Mouse (Mus musculus): Measurements from ENCODE around the gene Exoc4.

The Exoc4 gene

DNA sequence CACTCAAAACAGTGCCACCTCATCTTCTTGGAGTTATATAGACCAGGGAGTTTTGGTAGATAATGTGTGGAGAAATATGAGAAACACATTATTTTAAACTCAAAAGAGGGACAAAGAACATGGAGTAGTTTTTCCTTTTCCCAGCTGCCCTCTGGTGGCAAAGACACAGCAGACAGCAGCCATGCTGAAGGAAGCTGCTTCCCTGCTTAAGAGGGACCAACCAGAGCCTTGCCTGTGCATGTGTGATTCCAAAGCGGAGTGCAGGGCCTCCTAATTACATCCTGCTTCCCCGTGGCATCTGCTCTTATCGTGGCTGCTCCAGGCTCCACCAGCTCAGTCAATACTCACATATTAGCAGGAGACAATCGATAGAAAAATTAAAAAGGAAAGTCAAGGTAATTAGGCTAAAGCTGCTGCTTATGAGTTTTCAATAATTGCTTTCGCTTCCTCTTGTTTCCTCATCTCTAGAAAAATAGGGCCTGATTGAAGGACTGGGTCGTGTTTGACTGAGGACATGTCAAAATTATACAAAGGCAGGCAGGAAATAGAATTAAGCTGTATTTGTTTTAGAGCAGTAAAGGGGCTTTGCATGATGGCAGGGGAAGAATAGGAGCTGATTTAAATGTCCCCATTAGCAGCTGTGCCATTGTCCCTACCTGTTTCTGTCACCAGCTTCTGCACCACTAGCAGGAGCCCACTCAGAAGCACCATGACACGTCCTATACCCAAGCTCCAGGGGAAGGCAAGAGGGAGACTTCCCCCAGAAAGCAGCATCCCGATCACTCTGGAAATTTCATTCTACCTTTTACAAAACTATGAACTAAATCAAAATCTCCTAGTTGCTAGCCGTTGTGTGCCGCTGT, 433.1 kb downstream of the Exoc4 start:
- DNase-seq: peak; percentile 39

DNA sequence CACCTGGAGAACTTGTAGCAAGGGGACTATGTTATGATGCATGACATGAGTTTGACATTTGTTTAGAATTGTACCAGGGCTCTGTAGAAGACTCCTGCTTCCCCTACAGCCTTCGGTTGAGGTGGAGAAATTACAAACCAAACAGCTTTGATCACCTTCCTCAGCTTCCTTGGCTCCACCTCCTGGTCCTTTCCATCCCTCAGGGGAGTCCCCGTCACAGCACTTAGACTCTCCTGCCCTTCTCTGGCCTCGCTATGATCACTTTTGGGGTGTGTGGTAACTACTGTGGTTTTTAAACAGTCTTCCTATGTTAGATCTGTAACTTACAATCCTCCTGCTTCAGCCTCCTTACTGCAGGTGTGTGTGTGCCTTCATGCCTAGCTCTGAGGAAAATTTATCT, 434.6 kb downstream of the Exoc4 start:
- DNase-seq: no peak

DNA sequence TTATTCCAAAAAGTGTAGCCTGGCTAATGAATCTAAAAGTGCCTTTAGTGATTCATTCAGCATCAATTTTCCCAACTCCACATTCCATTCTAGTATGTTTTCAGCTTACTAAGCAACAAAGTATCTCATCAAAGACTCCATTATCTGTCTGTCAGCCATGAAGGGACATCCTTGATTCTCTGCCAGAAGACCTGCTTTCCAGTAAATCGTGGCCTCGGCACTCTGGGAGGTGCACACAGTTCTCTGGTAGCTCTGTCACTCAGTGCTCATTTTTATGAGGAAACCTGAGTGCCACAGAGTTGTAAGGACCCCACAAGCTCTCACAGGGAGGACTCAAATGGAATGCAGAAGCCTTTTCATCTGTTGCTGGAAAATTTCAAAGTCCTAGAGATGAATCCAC, 436.4 kb downstream of the Exoc4 start:
- DNase-seq: no peak

DNA sequence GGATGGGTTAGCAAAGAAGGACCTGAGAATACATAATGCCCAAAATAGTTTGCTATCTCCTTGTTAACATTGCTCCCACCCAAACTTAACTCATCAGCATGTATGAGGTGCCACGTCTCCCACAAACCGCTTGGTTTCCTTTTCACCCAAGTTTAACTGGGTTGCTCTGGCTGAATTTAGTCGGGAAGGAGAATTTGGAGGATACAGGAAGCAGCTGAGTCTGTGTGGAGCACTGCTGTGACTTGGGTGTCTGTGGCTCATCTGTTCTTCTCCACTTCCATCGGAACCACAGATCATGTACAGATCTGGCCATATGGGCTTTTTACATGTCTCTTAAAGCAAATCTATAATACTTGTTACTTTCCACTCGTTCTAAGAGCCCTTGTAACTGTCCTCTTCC, 441.7 kb downstream of the Exoc4 start:
- DNase-seq: peak; percentile 31

DNA sequence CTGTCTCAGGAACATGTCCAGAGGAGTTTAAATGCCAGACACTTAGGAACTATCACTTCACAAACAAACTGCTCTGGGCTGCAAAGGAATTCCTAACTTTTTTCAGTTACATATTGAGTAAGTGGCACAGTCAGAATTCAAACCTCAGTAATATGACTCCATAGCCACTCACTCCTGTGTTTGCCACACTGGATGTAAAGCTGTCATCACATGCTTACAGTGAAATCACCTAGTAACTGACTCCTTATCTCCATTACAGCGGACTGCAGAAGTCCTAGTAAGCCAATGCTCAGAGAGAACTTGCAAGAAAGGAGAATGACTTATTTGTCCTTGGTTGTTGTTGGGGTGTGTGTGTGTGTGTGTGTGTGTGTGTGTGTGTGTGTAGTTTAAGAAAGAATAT, 448.1 kb downstream of the Exoc4 start:
- no peak for DNase-seq

DNA sequence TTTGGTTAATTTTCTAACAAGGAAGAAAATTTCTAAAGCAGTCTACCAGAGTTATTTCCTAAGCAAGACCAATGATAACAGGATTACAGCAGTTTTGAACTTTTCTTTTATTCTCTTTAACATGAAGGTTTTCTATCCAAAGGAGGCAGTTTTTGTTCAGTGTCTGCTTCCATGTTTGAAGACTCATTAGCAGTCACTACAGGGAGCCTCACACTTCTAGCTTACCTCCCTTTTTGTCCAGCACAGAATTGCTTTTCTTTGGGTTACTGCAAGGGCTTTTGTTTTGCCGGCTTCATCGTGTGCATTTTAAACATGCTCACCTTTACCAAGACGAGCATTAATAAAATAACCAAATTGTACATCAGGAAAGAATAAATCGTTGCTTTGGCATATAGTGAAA, 460.0 kb downstream of the Exoc4 start:
- no peak for DNase-seq

DNA sequence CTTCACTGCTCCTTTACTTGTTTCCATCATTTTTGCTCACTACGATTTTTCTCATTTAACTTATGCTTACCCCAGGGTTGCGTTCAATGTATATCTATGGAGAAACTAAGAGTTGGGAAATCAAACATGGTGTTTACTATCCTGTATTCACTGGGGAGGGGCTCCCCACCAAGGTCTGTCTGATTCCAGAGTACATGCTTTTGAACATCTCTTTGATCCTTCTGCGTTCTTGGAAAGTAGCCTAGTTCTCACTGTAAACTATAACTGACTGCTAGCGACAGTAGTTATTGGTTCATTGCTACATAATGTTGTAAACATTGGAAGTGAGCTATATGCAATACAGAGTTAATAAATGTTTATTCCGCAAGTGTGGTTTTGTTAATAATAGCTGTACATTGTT, 460.5 kb downstream of the Exoc4 start:
- no peak for DNase-seq

DNA sequence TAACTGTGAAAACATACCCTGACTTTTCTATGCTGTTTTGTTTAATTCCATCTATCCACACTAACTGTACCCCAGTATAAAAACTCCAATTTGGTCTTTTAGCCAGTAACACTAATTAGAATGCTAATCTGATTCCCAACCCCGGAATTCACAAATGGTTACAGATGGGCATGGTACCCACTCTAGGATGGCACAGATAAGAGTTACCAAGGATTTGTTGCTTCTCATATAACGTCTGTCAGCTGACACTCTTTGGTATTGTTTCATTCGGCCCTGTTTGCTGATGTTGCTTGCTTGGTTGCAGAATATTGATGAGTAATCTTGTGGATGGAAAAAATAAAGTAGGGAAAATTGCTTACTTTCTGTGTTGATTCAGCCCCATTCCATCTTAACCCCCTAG, 462.9 kb downstream of the Exoc4 start:
- no peak for DNase-seq

DNA sequence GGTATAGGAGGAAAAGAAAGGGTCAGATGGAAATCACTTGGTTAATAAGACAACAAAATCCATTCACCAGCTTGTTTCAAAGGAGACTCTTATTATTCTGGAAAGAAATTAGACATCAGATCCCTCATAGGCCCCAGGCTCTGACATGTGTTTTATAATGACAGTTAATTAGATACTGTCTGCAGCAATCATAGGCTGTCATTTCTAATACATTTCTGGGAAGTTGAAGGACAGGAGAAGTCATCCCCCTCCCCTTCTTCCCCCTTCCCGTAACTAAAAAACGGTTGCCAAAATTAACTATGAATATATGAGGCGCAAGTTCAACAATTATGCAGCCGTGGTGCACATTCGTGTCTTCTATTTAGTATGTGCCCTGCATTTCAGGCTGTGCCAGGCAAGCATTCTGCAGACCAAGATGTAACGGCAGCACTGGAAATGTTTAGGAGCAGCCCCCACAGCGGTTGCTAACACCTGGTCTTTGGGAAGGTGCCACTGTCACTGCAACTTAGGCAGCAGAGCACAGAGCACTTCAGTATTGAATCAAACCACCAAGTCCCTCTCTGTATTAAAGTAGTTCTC, 463.7 kb downstream of the Exoc4 start:
- no peak for DNase-seq

DNA sequence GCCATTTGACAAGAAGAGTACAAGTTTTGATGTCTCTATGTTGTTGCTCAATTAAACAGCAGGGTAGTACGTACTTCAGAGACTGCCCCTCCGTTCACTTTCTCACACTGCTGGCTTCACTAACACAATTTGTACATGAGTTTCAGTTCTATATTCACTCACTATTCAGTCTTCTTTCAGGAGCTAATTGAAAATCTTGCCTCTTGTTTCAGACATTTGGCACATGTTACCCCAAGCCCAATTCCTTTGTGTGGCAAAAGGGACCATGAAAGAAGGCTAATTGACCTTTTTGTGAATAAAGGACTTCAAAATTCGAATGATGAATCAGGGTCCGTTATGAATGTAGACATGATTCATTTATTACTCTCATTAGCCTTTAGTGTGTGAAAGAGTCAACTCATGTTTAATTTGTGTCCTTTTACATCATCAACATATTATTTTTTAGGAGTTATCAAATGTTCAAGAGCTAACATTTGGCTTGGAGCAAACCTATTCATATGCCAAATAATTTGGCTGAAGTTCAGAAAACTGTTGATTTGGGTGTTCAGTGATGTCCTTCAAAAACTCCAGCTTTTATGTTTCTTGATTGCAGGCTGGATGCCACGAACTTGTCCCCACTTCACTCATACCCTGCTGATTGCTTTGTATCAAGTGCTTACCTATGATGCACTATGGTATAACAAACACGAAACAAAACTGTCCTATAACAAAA, 467.5 kb downstream of the Exoc4 start:
- DNase-seq: no peak

DNA sequence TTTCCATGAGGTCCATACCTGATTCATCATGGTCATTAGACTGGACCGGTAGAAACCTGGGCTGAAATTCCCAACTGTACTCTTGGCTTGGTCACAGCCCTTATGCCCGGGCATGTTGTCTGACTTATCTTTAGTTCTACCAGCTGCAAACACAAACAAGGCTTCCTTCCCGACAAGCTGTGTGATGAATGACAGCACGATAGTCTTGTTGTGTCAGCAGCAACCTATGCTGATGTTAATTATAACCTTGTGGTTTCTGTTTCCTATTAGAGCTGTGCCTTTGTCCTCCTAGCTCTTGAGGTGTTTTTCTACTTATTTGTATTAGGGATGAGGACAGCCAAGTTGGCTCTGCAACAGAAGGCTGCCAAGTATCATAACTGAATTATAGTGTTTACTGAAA, 472.3 kb downstream of the Exoc4 start:
- no peak for DNase-seq

DNA sequence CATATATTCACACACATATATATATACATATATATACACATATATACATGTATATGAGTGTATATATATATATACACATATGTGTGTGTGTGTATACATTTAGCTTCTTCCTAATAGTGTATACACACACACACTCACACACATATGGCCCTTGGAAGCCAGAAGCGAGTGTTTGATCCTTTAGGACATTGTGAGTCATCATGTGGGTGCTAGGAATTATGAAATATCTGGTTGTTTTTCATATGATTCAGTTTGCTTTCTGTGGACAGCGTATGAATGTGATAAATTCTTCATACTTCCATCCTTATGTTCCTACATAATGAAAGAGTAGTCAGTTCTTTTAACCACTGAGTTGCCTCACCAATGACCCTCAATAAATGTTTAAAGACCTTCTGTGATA, 473.9 kb downstream of the Exoc4 start:
- no peak for DNase-seq

DNA sequence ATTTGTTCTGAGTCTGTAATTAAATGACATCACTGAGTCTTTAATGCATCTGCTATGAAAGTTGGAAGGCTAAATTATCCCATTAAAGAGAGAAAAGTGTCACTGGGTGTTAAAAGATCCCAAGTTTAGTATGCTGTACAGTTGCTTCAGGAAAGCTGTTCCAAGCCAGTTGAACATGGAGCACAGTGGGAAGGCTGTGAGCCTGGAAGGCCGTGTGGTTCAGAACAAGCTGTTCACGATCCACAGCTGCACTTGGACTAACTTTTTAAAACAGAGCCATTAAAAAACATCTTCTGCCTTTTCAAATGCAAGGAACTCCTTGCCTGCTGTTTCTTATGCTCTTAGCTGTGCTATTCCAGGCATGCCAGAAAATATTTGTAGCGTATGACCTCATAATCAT, 475.7 kb downstream of the Exoc4 start:
- peak; percentile 12 for DNase-seq

DNA sequence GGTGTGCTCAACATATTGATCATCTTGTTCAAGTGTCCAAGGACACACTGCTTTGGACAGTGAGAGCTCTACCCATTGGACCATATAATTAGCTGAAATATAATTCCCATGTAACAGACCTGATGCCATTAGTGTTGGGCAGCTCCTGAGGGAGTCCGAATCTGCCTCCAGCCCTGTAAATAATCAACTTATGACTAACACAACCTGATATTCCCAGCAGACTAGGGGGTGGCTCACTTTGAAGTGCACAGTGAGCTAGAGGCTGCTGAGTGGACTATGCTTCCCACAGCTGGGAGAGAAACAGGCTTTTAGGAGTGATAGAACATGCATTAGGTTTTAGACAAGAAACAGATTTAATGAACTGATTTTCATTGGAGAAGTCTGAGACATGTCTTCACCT, 478.4 kb downstream of the Exoc4 start:
- DNase-seq: no peak

DNA sequence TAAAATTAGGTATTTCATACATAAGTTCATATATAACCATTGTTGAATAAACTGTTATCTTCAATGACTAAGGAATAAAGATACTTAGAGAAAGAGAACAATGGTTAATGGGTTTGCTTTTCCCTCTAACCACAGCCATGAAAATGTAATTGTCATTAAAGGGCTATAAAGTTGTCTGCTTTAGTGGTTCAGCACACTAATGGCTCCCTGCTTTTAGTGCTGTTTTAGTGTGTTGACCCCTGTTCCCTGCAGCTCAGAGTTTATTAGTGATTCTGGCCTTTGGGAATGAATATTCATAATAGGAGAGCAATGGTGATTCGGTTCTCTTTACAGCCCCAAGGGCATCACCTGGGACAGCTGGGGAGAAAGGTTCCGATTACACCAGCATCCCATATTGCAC, 483.3 kb downstream of the Exoc4 start:
- no peak for DNase-seq

DNA sequence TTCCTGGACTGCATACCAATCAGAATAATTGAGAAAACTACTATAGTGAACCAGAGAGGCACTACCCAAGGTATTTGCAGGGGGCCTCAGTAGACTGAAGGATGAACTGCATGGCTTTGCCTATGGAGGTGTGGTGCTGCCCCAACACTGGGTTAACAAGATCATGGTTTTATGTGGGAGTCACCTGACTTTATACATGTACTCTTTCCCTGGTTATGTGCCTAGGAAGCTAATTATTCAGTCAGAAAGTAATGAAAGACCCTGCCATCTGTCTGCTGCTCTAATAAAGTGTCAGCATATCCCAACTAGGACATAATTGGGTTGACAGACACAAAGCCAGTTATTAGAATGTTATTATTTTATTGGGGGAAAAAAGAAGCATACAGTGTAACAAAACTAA, 484.7 kb downstream of the Exoc4 start:
- DNase-seq: no peak

DNA sequence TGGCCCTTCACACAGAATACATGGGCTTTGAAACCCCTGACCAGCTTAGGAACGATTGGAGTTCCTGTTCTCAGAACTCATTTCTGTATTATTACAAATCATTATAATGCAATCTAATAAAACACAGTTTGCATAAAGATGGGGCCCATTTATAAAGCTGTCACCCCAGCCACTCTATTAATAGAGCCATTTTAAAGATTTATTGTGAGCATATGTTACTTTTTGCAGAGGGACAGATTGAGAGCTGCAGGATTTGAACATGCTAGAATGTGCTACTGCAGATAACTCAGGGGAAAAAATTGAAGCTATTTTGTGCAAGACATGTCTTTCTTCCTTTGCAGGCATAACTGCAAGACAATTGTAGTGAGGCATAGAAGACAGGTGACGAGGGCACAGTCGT, 485.1 kb downstream of the Exoc4 start:
- DNase-seq: no peak

DNA sequence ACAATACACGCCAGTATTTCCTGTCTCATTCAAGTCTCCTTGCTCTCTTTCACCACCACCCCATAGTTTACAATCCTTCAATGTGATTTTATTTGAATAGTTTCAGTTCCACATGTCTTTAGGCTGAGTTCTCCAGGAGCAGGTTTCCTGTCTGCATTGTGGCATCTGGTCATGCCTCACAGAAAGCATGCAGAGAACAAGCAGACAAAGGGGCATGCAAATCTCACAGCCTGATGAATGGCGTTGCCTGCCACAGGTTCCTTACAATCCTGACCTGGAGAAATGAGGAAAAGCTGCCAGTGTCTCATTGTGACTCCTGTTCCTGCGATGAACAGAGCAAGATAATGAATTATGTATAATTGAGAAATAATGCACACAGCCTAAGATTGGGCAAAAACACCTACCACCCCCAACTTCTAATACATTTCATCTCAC, 490.0 kb downstream of the Exoc4 start:
- no peak for DNase-seq

DNA sequence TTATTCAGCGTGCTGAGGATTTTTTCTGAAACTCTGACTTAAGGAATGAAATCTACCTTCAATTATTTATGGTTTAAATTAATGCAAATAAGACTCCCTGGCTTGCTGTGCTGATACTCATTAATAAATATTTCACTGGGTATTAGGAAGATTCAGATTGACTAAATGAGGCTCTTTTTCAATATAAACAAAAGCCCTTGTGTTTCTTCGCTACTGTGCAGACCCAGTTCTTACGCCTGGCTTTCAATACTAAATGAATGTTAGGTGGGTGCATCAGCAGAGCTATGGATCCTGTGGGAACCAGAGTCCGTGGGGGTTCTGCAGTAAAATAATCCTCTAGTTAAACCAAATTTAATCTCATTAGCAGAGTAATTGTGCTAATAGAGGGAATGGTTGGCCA, 490.4 kb downstream of the Exoc4 start:
- no peak for DNase-seq

DNA sequence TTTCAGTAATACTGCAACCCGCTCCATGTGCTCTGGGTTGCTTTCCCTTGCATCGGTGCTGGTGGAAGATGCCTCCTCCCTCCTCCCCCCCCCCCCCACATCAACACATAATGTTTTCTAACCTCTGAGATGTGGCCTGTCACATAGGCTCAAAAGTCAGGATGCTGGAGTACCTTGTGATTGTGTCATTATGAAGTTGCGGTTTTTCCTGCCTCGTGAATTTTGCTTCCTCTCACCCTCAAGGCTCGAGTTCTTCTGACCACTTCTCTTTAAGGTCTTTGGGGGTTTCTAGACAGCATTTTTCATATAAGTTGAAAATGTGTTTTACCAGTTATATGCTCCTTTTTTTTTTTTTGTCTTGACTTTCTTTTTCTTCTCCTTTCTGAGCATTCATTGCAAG, 507.1 kb downstream of the Exoc4 start:
- DNase-seq: no peak

DNA sequence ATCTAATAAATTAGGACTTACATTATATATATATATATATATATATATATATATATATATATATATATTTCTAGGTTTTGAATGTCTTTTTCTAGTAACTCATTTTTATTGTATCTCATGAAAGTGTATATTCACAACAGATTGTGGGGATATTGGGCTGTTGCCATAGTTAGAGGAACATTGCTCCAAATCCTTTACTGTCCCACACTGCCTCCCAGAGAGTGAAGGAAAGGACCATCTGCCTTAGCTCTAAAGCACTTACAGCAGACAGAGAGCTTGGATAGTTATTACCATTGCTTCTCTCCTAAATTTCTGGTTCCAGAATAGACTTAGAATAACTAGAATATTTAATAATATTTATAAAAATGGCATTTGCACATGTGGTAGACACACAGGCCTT, 512.7 kb downstream of the Exoc4 start:
- DNase-seq: no peak

DNA sequence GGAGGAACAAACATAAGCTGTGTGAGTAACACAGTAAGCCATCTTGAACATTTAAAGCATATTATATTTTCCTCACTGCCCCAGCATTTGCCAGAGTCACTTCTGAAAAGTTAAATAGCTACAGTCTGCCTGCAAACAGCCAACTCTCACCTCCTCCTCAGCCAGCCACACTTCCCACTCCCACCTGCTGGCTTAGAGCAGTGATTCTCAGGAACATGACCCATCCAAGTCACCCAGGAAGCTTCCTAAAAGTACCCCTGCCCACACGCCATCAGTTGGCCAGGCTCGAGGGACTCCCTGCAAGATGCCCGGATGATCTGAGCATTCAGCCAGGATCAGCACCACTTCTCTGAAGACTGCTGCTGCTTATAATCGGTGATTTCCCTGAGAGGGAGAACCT, 514.4 kb downstream of the Exoc4 start:
- peak; percentile 87 for DNase-seq

DNA sequence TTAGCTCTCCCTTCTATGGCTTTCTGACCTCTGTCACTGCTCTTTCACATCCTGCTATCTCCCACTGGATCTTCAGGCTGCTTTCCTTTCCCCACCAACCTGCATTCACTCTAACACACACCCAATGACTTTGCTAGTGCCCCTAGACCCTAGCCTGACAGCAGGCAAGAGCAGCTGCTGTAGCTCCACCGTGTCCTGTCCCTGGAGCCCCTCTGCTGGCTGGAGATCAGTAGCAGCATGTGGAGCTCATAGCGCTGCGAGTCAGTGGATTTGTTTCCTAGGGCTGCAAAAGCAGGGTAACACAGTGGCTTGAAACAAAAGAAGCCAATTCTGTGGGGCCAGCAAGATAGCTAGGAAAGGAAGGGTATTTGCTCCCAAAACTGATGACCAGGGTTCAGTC, 515.1 kb downstream of the Exoc4 start:
- DNase-seq: no peak

DNA sequence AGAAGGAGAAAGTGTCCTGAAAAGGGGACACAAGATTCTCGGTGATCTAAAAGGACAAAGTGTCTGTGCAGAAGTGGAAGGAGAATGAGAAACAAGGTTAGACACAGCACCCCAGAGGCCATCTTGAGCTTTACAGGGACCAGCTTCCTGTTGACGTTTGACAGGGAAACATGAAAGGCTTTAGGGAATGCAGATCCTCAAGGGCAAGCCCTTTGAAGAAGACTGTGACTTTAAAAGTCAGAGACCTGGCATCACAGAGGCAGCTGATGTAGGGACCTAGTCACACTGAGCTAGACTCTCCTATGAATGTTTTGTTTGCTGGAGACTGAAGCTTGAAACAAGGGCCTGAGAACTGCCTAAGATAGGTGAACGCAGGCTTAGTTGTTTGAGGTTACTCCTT, 520.4 kb downstream of the Exoc4 start:
- DNase-seq: no peak

Measured in right cerebral cortex, adult 18-20 months (tissue).